Mouse (Mus musculus) embryonic facial prominence, embryonic 13.5 days (tissue): ENCODE measurements around the gene Siva1. TPM values are rescaled to one million over a fixed set of nuclear protein-coding genes. Genes with fewer than 3 reads are reported as not detected.

Experiments used
- ATAC-seq: fragments of 200-750 bp; cut with Nextera tagmentation; 2 replicates; pipeline ENCODE4 v1.8.0; 2017; ENCODE audit warnings: low read depth; ENCODE audit not compliant: insufficient number of reproducible peaks, insufficient read depth, low FRiP score, low TSS enrichment
- H3K27ac ChIP-seq: fragments of 300-500 bp; sonication (generic); 2 replicates; pipeline ENCODE4 v1.5.1; 2015; ENCODE audit warnings: moderate library complexity, mild to moderate bottlenecking, inconsistent platforms
- H3K27me3 ChIP-seq: fragments of 300-500 bp; sonication (generic); 2 replicates; pipeline ENCODE4 v1.6.1; 2015; ENCODE audit warnings: mild to moderate bottlenecking, inconsistent platforms
- H3K36me3 ChIP-seq: fragments of 300-500 bp; sonication (generic); 2 replicates; pipeline ENCODE4 v1.6.1; 2015; ENCODE audit warnings: mild to moderate bottlenecking, inconsistent platforms
- H3K4me1 ChIP-seq: fragments of 300-500 bp; sonication (generic); 2 replicates; pipeline ENCODE4 v1.6.1; 2015; ENCODE audit warnings: inconsistent platforms
- H3K4me2 ChIP-seq: fragments of 300-500 bp; sonication (generic); 2 replicates; pipeline ENCODE4 v1.6.1; 2015; ENCODE audit warnings: moderate library complexity, mild to moderate bottlenecking, inconsistent platforms
- H3K4me3 ChIP-seq: fragments of 300-500 bp; sonication (generic); 2 replicates; pipeline ENCODE4 v1.5.1; 2015; ENCODE audit warnings: mild to moderate bottlenecking, inconsistent platforms
- H3K9ac ChIP-seq: fragments of 300-500 bp; sonication (generic); 2 replicates; pipeline ENCODE4 v1.6.1; 2015; ENCODE audit warnings: mild to moderate bottlenecking, inconsistent platforms
- H3K9me3 ChIP-seq: fragments of 300-500 bp; sonication (generic); 2 replicates; pipeline ENCODE4 v1.6.1; 2016; ENCODE audit warnings: inconsistent platforms
- WGBS: fragments of 180-500 bp; shearing (Covaris S2); methylation state at CpG from one replicate; pipeline ENCODE4 v1.1.7; 2015; ENCODE audit warnings: mixed read lengths; 5-methylcytosine and 5-hydroxymethylcytosine counted together
- polyA plus RNA-seq: library from polyadenylated mRNA; unstranded; fragments of >200 nt; fragmentation: Nextera tagmentation; extraction: Ambion mirVana; gene quantifications from 2 replicates; pipeline ENCODE4 v1.2.1, GENCODE M21; 2015

The Siva1 gene
- polyA plus RNA-seq, 1 experiment from 2014 or later = 252 TPM

- Histone ChIP-seq H3K4me1 (peaks cover 20% of the 10 kb centered on the region), H3K4me2 (no peak overlapping the region), H3K4me3 (no peak overlapping the region), H3K27ac (no peak overlapping the region), H3K9ac (no peak overlapping the region), H3K9me3 (no peaks in the 10 kb centered on the region), H3K27me3 (no peaks in the 10 kb centered on the region), H3K36me3 (peaks cover 14% of the 10 kb centered on the region)
- 91% methylated on average over 6 of the region's 6 CpGs for WGBS
- ATAC-seq = no peak
Measured at GRCm38 (mm10) chr12:112643126-112643525, 1.4 kb upstream of the Siva1 start.

GRCm38 (mm10) chr12:112644855-112645506 lies 502 bp downstream of the Siva1 start:
- WGBS = under 1% methylated on average over 75 of the region's 75 CpGs

GRCm38 (mm10) chr12:112646139-112646538 lies 1.7 kb downstream of the Siva1 start:
- no peak for ATAC-seq

More at GRCm38 (mm10) chr12:112644855-112645506, 502 bp downstream of the Siva1 start:
- H3K4me3 ChIP-seq = peak overlapping the region; percentile 87
- H3K9me3 ChIP-seq = no peaks in the 10 kb centered on the region
- H3K27ac ChIP-seq = peak overlapping the region; percentile 93
- peaks cover 33% of the 10 kb centered on the region for H3K36me3 ChIP-seq
- peaks cover 20% of the 10 kb centered on the region for H3K4me1 ChIP-seq
- peak overlapping the region; percentile 90 for H3K4me2 ChIP-seq
- peak overlapping the region; percentile 87 for H3K9ac ChIP-seq
- no peaks in the 10 kb centered on the region for H3K27me3 ChIP-seq
- ATAC-seq = no peak; the same call in 1 of the 2 replicates

GRCm38 (mm10) chr12:112648081-112648480 lies 3.6 kb downstream of the Siva1 start:
- no peak overlapping the region for H3K4me2 ChIP-seq
- H3K9ac ChIP-seq = no peak overlapping the region
- ATAC-seq = no peak
- H3K9me3 ChIP-seq = no peaks in the 10 kb centered on the region
- H3K4me3 ChIP-seq = no peak overlapping the region
- 92% methylated on average over 5 of the region's 5 CpGs for WGBS
- no peaks in the 10 kb centered on the region for H3K27me3 ChIP-seq
- H3K27ac ChIP-seq = no peak overlapping the region
- H3K36me3 ChIP-seq = peaks cover 63% of the 10 kb centered on the region
- peaks cover 20% of the 10 kb centered on the region for H3K4me1 ChIP-seq

More at GRCm38 (mm10) chr12:112646139-112646538, 1.7 kb downstream of the Siva1 start:
- WGBS = 54% methylated on average over 6 of the region's 6 CpGs
- Histone ChIP-seq H3K27me3 (no peaks in the 10 kb centered on the region), H3K4me1 (peaks cover 20% of the 10 kb centered on the region), H3K9me3 (no peaks in the 10 kb centered on the region), H3K27ac (no peak overlapping the region), H3K4me2 (peak overlapping the region; percentile 90), H3K36me3 (peaks cover 44% of the 10 kb centered on the region), H3K9ac (peak overlapping the region; percentile 87), H3K4me3 (peak overlapping the region; percentile 87)

- peaks cover 99% of the 10 kb centered on the region for H3K36me3 ChIP-seq
- no peaks in the 10 kb centered on the region for H3K27me3 ChIP-seq
- no peak for ATAC-seq
- H3K4me3 ChIP-seq = no peak overlapping the region
- no peaks in the 10 kb centered on the region for H3K9me3 ChIP-seq
- H3K4me1 ChIP-seq = no peaks in the 10 kb centered on the region; the same call in 1 of the 2 replicates
- H3K9ac ChIP-seq = no peak overlapping the region
- H3K4me2 ChIP-seq = no peak overlapping the region
- no peak overlapping the region for H3K27ac ChIP-seq
- 72% methylated on average over 5 of the region's 5 CpGs for WGBS
Measured at GRCm38 (mm10) chr12:112651778-112652439, 7.4 kb downstream of the Siva1 start.

GRCm38 (mm10) chr12:112653157-112653824 lies 8.8 kb downstream of the Siva1 start:
- no peak for ATAC-seq
- H3K9me3 ChIP-seq = no peaks in the 10 kb centered on the region
- H3K4me1 ChIP-seq = no peaks in the 10 kb centered on the region
- H3K27me3 ChIP-seq = no peaks in the 10 kb centered on the region
- 57% methylated on average over 7 of the region's 7 CpGs for WGBS
- no peak overlapping the region for H3K27ac ChIP-seq
- H3K4me3 ChIP-seq = no peak overlapping the region
- no peak overlapping the region for H3K9ac ChIP-seq
- H3K4me2 ChIP-seq = no peak overlapping the region
- peaks cover 99% of the 10 kb centered on the region for H3K36me3 ChIP-seq

- ATAC-seq = no peak
Measured at GRCm38 (mm10) chr12:112654076-112654475, 9.6 kb downstream of the Siva1 start.

GRCm38 (mm10) chr12:112658619-112659018 lies 14.1 kb downstream of the Siva1 start:
- no peak overlapping the region for H3K4me2 ChIP-seq
- no peaks in the 10 kb centered on the region for H3K27me3 ChIP-seq
- H3K4me1 ChIP-seq = peaks cover 36% of the 10 kb centered on the region
- H3K4me3 ChIP-seq = no peak overlapping the region
- ATAC-seq = no peak
- H3K9ac ChIP-seq = no peak overlapping the region
- H3K27ac ChIP-seq = no peak overlapping the region
- WGBS = 96% methylated on average over 7 of the region's 7 CpGs
- H3K9me3 ChIP-seq = no peaks in the 10 kb centered on the region
- H3K36me3 ChIP-seq = peaks cover 100% of the 10 kb centered on the region

More at GRCm38 (mm10) chr12:112654076-112654475, 9.6 kb downstream of the Siva1 start:
- 88% methylated on average over 5 of the region's 5 CpGs for WGBS
- Histone ChIP-seq H3K9me3 (no peaks in the 10 kb centered on the region), H3K4me2 (no peak overlapping the region), H3K27me3 (no peaks in the 10 kb centered on the region), H3K4me3 (no peak overlapping the region), H3K4me1 (no peaks in the 10 kb centered on the region), H3K27ac (0 out of 2 replicates have a peak overlapping the region, but pooled peaks have one; percentile 2), H3K36me3 (peaks cover 99% of the 10 kb centered on the region), H3K9ac (0 out of 2 replicates have a peak overlapping the region, but pooled peaks have one; percentile 6)

GRCm38 (mm10) chr12:112659109-112659508 lies 14.6 kb downstream of the Siva1 start:
- Histone ChIP-seq H3K4me3 (no peak overlapping the region), H3K36me3 (peaks cover 98% of the 10 kb centered on the region), H3K4me1 (peaks cover 41% of the 10 kb centered on the region), H3K27me3 (no peaks in the 10 kb centered on the region), H3K4me2 (no peak overlapping the region), H3K27ac (0 out of 2 replicates have a peak overlapping the region, but pooled peaks have one; percentile 92), H3K9me3 (no peaks in the 10 kb centered on the region), H3K9ac (no peak overlapping the region)
- WGBS = 77% methylated on average over 6 of the region's 6 CpGs
- ATAC-seq = no peak

- Histone ChIP-seq H3K4me1 (peaks cover 55% of the 10 kb centered on the region), H3K36me3 (peaks cover 94% of the 10 kb centered on the region), H3K4me3 (no peak overlapping the region), H3K27ac (peak overlapping the region; percentile 92), H3K9me3 (no peaks in the 10 kb centered on the region), H3K27me3 (no peaks in the 10 kb centered on the region), H3K9ac (peak overlapping the region; percentile 49; the same call in 1 of the 2 replicates), H3K4me2 (peak overlapping the region; percentile 38)
- WGBS = 43% methylated on average over 5 of the region's 5 CpGs
- ATAC-seq = peak; percentile 68
Measured at GRCm38 (mm10) chr12:112660576-112661326, 16.3 kb downstream of the Siva1 start.

- no peak overlapping the region for H3K4me3 ChIP-seq
- 73% methylated on average over 3 of the region's 3 CpGs for WGBS
- no peak for ATAC-seq
- no peaks in the 10 kb centered on the region for H3K27me3 ChIP-seq
- H3K4me1 ChIP-seq = peaks cover 60% of the 10 kb centered on the region
- peak overlapping the region; percentile 92 for H3K27ac ChIP-seq
- H3K9me3 ChIP-seq = no peaks in the 10 kb centered on the region
- peaks cover 94% of the 10 kb centered on the region for H3K36me3 ChIP-seq
- 0 out of 2 replicates have a peak overlapping the region, but pooled peaks have one; percentile 49 for H3K9ac ChIP-seq
- H3K4me2 ChIP-seq = peak overlapping the region; percentile 38
Measured at GRCm38 (mm10) chr12:112661327-112661605, 16.8 kb downstream of the Siva1 start.
